Mouse (Mus musculus) left cerebral cortex, postnatal 14 days (tissue): ENCODE results near the gene Ajap1. TPM values are rescaled to one million over a fixed set of nuclear protein-coding genes. Genes with fewer than 3 reads are reported as not detected.

Source experiments
- DNase-seq, 2 experiments: peaks; one replicate each; pipeline ENCODE4 v3.0.0; 2021 to 2022; ENCODE audit warnings: low spot score in 2 of 2, mixed read lengths in 1 of 2
- intact Hi-C: fragments of 180-260 bp; cut with DNase I; formaldehyde crosslinking; loops from one replicate; pipeline ENCODE4 v1.15.1; 2025
- total RNA-seq, 2 experiments: library from RNA; stranded (reverse); gene quantifications; 2 replicates each; pipeline ENCODE4 v1.2.3; 2021

Gene Ajap1
- total RNA-seq, 2 experiments from 2014 or later = 55.6 to 59.1 TPM

DNA sequence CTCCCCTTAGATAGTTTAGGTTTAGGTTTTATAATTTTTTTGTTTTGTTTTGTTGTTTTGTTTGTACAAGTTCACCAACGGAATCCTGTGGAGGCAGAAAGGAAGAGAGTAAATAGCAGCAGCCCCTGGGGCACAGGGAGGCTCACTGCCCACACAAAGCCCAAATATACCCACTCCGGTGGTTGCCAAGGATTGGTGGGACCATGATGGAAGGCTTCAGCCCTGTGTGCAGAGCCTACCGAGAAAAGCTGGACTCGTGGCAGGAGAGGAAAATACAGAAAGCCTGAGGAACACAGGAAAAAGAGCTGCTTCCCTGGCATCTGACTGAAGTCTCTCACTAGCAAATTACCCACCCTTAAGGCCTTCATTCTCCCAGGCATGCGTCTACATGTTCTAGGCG is 108.4 kb downstream of the Ajap1 start:
- intact Hi-C loops = loop anchor here (2.0 kb wide), 1 partner anchor 745 kb away; no protein-coding TSS in a partner anchor
- no peak for DNase-seq

DNA sequence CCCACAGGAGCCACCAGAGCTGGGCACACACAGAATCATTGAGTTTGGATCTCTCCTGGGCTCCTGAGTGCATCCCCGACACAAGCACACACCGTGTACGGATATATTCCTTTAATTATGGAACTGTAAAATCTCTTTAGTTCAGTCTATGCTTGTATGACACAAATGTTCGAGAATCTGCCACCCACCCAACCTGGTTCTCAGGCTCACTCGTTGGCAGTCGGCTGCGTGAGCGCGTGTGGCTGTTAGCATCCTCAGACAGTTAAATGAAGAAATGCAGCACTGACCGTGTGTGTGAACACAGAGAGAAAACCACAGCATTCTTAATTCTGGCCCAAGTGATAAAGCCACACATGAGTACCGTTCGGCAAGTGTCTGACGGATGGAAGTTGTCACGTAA is 109.5 kb downstream of the Ajap1 start:
- peak; percentile 71 to 80 for DNase-seq
- intact Hi-C loops = no loop called here

DNA sequence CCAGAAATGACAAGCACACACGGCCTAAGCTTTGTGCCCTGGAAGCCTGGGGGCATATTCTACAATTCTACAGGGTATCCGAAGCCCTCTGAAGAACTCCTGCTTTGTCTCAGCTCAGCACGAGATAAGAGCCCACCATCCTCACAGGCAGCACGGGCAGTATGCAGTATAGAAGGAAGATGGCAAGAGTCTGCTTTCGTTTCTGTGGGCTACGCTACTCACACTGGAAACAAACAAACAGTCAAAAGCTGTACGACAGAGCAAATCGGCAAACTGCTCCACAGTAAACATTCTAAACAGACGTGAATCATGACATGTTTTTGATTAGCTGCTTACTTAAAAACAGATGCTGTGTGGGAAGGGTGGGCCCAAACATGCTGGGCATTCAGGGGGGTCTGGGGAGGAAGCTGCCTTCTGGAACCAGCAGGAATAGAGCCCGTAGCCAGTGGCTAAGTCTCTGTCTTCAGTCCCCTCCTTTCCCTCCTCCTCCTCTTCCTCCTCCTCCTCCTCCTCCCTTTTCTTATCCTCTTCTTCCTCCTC is 113.9 kb downstream of the Ajap1 start:
- no peak for DNase-seq
- intact Hi-C loops = no loop called here

DNA sequence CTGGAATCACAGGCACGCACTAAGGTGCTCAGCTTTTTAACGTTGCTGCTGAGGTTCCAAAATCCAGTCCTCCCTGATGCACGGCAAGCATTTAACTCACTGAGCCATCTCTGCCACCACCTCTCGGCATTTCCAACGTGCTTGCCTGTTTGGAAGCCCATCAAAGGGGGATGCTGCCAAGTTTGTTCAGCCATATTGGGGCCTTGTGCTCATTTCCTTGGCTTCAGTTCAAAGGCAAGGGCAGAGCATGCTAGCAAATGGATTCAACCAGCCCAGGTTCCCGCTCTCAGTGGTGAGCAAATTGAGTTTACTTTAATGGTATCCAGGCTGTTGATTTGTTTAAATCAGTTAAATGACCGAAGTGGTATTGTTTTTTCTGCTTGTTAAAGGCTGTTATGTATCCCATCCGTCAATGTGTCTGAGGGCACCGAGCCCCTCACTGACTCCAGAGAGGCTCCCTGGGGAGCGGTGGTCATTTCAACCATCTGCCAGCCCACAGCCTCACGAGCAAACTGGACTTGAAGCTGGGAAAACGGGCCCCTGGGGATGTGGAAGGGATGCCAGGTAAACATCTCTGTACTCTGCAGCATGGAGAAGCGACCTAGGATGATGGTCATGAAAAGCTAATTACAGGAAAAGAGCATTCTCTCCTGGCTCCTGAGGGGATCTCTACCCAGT is 121.6 kb downstream of the Ajap1 start:
- DNase-seq = no peak

DNA sequence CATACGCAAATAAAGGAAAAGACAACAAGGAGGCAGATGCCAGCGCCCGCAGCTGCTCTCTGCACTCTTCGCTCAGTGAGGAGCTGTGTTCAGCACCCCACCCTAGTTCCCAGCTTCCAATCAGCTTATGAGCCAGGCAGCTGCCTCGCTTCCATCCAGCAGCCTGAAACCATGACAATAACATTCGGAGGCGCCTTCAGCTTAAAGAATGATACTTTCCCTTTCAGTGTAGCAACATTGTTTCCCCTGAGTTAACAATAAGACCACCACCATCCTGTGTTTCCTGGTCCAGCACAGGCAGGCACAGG is 124.4 kb downstream of the Ajap1 start:
- intact Hi-C loops = no loop called here
- DNase-seq = peak; percentile 58 to 59

More for the DNA sequence above, 121.6 kb downstream of the Ajap1 start:
- intact Hi-C loops = no loop called here

DNA sequence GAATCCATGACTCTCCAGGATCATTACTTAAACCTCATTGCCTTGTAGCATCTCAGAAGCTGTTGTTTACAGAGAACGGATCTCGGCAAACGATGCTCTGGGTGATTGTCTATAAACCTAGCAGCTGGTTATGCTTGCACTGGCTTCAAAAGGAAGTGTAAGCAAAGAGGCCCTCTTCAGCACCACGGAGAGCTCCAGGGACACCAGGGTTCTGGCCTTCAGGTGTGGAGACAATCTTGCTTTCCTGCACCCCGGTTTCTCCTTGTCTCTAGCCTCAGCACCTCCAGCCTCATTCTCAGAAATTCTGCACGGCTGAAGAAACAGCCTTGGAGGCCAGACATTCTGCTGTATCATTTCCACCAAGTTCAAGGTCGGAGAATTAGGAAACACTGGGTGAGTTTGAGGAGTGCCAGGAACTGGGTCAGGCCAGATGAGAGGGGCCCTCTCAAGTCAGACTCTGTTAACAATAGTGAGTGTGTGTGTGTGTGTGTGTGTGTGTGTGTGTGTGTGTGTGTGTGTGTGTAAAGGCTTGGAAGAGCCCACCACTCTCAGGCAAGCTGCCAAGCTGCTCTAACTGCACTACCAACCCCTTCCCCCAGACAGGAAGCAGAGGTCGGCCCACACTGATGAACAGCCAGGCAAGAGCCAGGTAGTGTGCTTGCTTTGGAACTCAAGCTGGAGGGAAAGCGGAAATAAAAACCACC is 124.9 kb downstream of the Ajap1 start:
- DNase-seq = no peak
- intact Hi-C loops = no loop called here

DNA sequence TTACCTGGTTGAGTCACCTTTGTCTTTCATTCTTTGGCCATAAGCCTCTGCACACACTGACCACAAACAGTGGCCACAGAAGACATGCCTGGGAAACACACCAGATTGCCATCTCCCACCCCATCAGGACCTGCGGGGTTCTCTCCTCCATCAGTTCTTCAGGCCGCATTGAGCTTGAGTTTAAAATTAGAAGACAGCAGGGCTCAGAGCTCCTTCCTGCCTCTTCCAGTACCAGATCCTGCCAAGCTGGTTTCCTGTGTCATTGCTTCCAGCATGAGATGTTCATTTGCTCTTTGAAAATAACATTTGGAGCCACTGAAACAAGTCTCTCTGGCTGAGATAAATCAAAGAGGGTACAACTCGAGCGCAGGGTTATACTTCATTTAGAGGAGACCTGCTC is 126.4 kb downstream of the Ajap1 start:
- intact Hi-C loops = no loop called here
- no peak for DNase-seq

DNA sequence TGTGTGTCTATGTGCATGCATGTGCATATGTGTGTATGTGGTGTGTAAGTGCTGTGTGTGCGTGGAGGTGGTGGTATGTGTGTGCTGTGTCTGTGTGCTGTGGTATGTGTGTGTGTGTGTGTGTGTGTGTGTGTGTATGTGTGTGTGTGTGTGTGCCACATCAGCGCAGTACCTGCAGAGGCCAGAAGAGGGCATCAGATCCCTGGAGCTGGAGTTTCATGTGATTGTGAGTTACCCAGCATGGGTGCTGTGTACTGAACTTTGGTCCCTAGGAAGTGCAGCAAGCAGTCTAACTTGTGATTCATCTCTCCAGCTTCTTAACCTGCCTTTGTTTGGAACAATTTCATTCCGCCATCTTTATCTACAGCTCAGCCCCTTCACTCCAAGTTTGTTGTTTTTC is 137.6 kb downstream of the Ajap1 start:
- intact Hi-C loops = loop anchor here (10.0 kb wide), 1 partner anchor 610 kb away; no protein-coding TSS in a partner anchor
- DNase-seq = no peak

DNA sequence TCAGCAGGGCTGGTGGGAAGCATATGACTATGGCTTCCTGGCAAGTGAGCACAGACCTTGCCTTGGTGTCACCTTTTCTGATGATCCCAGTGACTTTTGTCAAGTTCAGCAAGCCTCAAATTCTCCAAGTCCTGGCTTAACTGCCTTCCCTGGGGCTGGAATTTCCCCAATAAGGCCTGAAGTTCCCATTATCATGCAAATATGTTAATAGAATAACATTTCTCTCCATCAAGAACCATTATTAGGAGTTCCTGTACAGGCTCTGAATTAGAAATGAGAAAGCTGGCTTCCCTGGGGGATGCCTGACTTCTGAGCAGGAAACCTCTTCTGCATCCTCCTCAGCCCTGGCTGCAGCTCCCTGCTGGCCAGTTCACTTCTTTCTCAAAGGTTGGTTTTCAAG is 141.7 kb downstream of the Ajap1 start:
- intact Hi-C loops = loop anchor here (10.0 kb wide), 1 partner anchor 606 kb away; no protein-coding TSS in a partner anchor
- DNase-seq = no peak

DNA sequence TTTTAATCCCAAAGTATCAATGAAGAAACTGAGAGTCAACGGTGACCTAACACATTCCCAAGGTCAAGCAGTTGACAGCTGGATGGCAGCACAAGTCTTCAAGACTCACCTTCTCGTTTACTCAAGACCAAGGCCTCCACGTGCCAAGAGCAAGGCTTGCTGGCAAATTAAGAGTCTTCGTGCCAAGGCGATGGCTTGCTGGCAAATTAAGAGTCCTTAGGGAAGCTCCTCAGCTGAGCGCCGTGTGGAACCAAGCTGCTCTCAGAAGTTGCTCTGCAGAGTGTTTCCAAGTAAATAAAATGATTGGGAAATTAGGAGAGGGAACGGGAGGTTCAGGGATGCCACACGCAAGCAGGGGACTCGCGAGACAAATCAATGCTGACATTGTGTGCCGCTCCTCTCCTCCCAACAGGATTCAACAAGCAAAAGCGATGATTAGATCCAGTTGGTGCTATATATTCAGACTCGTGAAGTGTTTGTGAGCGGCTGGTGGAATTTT is 147.3 kb downstream of the Ajap1 start:
- DNase-seq = peak; percentile 9 to 50
- intact Hi-C loops = no loop called here

DNA sequence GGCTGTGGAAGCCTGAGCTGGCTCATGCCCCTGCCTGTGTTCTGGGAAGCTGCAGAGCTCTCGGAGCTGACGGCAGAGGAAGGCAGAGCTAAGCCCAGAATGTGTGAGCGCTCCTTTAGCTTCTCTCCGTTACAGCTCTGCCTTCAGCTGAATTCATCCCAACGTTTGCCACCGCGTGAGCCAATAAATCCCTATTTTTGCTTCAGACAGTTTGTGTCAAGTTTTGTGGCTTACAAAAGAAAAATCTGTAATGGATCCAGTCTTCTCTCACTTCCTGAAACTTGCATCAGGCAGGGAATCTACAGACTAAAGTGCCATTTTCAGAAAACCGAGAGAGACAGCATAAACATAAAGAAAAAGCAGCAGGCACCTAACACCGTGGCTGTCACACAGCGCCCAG is 154.8 kb downstream of the Ajap1 start:
- intact Hi-C loops = no loop called here
- peak; percentile 62 to 63 for DNase-seq
